Mouse (Mus musculus): ENCODE results near the gene Ube2s. TPM values are rescaled to one million over a fixed set of nuclear protein-coding genes. Genes with fewer than 3 reads are reported as not detected.
"Not testable (repeated sequence)": the region's sequence is repeated elsewhere in the genome, so short reads cannot be mapped to it uniquely, and the experiment has no call there.

Ube2s gene
- total RNA-seq, 2 experiments from 2014 or later = 91.1 to 107 TPM

DNA sequence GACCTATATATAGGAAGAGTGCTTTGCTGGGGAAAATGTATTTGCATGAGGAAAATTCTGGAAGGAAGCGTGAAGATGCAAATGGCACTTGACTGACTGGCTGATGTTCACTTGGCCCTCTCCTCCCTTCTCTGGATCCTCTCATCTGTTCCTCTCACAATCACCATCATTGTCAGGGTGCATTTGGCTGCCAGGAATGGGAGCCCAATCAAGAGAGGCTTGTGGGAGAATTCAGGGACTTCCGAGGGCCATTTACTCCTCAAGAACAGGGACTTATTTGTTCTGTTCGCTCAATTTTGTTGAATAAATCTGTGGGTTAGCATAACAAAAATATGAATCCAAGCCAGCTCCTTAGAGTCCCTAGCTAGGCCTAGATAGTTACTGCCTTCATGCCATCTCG lies 9.3 kb upstream of the Ube2s start:
- no peak for DNase-seq

DNA sequence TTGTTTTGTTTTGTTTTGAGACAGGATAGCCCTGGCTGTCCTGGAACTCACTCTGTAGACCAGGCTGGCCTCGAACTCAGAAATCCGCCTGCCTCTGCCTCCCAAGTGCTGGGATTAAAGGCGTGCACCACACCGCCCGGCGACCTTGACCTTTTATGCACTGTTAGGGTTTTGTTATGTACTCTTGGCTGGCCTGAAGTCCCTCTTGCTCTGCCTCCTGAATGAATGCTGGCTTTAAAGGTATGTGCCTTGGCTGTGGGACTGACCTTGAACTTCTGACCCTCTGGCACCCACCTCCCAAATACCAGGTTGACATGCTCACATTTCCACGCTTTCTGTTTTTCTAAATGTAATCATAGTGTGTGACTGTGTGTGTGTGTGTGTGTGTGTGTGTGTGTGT lies 8.5 kb upstream of the Ube2s start:
- DNase-seq = not testable (repeated sequence)

DNA sequence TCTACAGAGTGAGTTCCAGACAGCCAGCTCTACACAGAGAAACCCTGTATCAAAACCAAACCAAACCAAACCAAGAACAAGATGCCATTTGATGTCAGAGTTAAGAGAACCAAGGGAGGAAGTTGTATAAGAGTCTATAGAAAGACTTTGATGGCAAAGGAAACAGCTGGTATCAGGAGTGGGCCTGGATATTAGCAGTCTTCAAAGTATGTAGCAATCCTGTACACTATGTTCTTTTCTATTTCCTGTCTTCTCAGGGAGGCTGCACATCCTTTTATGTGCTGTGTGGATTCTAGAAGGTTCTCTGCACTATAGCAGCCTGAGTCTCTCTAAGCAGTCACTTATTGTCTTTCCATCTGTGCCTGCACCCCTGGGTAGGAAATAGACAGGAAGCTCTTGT lies 4.2 kb upstream of the Ube2s start:
- DNase-seq = no peak

DNA sequence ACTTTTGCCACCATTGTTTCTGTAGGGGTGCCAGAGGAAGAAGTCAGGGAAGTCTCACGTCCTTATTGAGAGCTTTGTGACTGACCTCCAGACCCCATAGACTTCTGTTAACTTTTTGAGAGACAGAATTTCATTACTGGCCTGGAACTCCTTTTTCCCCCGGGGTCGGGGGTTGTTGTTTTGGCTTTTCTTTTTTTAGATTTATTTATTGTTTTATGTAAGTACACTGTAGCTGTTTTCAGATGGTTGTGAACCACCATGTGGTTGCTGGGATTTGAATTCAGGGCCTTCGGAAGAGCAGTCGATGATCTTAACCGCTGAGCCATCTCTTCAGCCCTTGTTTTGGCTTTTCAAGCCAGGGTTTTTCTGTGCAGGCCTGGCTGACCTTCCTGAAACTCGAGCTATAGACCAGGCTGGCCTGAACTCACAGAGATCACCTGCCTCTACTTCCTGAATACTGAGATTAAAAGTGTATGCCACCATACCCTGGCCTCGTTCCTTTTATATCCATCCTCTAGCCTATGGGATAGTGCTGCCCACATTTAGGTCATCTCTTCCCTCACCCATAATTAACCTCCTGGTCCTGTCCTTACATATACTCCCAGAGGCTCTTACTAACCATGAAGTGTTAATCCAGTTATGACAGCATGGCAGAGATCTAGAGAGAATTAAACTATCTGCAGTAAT lies 858 bp upstream of the Ube2s start:
- DNase-seq = no peak

DNA sequence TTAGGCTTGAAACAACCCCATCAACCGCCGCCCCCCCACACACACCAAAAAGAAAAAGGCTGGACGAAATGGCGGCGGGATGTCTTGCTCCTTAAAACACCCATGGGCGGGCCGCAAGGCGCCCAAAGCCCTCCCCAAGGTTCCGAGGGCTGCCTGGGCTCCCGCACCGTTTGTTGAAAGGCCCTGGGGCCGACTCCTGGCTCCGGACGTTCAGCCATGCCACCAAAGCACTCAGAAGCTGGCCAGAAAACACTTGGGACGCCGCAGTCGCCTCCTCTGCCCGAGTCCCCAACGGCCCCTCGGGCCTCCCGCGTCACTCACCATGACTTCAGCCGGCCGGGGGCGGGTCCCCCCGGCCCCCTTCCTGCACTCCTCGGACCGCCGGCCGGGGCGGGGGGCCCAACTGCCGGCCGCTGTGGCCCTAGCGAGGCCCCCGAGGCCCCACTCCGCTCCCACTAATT lies 518 bp downstream of the Ube2s start:
- DNase-seq = no peak

DNA sequence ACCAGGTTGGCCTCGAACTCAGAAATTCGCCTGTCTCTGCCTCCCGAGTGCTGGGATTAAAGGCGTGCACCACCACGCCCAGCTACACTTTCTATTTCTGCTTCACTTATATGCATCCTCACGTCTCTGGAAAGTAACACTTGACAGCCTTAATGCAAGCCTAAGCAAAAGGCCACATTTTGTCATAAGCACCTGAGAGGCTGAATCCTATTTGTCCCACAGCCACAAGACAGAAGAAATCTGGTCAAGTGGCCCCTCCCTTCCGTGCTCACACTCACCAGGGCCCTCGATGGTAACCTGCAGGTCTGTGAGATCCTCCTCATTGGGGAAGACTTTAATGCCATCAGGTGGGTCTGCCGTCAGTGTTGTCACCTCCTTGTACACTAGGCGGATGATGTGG lies 1.3 kb downstream of the Ube2s start:
- DNase-seq = not testable (repeated sequence)

DNA sequence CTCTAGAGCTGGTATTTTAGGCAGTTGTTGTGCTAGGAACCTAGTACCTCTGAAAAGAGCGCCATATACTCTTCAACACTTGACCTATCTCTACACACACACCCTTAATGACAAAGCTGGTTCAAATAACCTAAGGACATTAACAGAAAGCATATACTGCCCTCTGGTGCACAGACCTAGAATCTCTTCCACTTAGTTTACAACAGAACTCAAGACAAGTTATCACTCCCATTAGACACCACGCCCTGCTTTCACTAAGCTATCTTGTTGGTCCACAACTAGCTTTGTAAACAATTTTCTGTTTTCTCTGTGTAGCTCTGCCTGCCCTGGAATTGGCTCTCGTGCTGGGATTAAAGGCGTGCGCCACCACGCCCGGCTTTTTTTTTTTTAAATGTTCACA lies 5.7 kb downstream of the Ube2s start:
- DNase-seq = no peak

DNA sequence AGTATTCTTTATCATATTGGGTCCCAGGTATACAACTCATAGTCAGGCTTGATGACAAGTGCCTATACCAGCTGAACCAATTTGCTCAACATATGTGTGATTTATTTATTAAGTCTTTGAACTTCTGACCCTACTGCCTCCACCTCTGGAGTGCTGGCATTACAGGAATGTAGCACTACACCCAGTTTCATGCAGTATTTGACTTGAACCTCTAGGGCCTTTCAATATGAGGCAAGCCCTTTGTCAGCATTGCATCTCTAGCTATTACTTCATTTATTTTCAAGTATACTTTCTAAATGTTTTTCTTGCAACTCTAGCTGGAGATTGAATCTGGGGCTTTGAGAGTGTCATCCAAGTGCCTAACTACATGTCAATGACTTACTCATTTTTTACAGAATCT lies 10.1 kb downstream of the Ube2s start:
- DNase-seq = no peak

DNA sequence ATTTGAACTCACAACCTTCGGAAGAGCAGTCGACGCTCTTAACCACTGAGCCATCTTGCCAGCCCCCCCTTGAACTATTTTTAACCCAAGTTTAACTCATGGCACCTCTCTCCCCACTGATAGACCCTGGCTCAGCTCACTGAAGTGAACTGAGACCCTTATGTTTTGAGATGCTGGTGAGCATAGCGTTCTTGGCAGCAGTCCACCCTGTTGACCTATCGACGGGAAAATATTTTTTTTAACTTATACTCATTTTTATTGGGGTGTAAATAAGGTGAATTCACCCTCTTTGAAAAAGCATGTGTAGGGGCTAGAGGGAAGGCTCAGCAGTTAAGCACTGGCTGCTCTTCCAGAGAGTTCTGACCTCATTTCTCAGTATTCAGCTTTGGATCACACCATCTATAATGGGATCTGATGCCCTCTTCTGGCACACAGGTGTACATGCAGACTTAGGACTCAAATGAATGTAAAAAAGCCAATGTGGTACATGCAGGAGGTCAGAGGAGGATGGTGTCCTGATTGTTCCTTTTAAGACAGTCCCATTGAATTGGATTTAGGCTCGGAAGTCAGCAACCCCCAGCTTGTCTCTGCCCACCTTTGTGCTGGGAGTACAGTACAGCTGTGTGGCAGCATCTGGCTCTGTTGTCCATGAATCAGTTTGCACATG lies 16.5 kb downstream of the Ube2s start:
- DNase-seq = no peak

DNA sequence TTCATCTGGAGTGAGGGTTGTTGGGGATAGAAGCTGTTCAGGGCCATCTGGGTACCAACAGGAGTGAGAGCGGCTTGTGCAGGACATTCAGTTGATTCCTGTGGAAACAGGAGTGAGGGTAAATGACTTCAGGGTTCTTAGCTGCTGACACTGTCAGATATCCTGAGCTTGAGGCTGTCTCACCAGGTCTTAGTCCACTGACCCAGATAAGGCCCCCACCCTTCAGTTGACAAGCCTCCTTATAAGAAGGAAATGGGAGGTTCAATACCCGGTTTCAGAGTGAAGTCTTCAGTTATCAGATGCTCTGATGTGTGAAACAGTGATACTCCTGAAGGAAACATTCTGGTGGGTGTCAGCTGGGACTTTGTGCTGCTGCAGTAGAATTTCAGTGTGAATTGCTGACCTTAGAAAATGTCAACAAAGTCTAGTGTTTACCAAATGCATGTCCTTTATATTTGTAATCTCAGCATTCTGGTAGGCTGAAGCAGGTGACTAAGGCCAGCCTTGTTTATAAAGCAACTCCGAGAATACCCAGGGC lies 17.7 kb downstream of the Ube2s start:
- no peak for DNase-seq

DNA sequence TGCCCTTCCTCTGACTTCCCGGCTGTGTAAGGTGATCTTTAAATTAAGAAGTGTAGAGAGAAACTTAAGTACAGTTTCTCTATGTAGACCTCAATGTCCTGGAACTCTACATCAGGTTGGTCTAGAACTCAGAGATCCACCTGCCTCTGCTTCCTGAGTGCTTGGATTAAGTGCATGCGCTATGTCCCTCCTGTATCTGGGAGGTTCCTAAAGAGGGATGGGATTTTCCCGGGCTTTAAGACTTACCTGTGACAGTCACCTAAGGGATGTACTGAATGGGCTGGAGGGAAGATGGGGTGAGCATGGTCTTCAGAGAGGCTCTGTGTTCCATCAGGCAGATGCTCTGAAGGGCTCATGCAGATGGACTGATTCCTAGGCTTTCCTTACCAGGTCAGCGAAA lies 18.7 kb downstream of the Ube2s start:
- DNase-seq = no peak

DNA sequence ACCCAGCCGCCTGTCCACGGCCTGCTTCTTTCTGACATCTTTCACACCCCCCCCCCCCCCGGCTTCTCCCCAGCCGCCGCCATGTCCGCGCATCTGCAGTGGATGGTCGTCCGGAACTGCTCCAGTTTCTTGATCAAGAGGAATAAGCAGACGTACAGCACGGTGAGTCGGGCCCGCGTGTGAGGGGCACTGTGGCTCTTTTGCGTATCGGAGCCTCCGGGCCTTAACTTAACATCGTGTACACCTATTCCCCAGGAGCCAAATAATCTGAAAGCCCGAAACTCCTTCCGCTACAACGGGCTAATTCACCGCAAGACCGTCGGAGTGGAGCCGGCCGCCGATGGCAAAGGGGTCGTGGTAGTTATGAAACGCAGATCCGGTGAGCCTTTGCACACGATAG lies 19.1 kb downstream of the Ube2s start:
- not testable (repeated sequence) for DNase-seq

DNA sequence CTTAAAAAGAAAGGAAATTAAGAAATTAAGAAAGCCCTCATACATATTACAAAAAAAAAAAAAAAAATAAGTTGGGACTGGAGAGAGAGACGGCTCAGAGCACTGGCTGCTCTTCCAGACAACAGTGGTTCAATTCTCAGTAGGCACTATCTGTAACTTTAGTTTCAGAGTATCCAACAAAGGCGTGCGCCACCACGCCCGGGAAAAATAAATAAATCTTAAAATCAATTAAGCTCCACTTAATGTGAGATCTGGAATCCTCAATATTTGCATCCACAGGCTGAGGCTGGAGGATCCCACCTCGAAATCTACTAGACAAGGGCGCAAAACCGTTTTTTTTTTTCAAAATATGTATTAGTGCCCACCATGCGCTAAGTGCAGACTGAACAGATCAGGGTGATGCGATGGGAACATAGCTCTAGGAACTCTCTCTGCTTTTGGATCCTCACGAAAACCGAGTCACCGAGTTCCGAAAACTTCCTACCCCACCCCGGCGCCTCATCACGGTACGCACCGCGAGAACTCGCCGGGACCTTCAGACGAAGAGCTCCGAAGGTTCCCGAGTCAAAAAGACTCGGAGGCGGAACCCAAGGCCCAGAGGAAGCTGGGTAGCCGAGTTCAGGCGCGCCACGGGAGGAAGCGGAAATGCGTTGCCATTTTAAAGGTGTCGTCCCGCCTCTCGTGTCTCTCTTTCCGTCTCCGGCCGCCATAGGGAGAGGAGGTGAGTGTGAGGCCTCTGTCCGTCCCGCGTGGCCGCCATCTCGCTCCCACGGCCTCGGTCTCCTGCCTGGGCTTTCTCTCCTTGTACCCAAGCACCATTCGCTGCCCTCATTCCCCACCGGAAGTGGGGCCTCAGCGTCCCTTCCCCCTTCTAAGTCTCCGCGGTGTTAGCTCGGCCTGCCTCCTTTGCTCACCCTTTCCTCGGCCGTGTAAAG lies 19.8 kb downstream of the Ube2s start, which contains the start of gene Rpl28:
Gene Rpl28 (plus strand): TSS at position 597 of the 935 bp plus-strand sequence.
- DNase-seq = peak; percentile 90

DNA sequence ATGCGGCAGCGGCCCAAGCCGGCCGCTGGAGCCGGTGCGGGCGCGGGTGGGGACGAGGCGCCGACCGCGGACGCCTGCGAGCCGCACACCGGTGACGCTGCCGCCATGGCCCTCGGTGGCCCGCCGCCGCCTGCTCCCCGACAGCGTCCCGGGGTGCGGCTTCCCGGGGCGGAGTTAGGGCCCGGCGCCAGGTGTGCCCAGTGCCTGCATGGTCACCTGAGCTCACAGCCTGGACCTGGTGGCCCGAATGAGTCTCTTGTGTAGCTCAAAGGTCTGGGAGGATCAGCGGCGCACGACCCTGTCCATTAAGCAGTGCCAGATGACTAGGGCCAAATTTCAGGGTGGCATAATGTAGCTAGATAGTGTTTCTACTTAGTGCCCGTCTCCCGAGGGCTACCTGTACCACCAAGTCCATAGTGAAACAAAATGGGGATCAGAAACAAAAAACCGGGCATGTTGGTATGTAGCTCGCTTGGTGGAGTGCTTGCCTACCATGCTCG lies 22.9 kb downstream of the Ube2s start, which contains the start of gene Tmem238:
Gene Tmem238 (minus strand): TSS at position 221 of the 500 bp plus-strand sequence.
- DNase-seq = no peak

DNA sequence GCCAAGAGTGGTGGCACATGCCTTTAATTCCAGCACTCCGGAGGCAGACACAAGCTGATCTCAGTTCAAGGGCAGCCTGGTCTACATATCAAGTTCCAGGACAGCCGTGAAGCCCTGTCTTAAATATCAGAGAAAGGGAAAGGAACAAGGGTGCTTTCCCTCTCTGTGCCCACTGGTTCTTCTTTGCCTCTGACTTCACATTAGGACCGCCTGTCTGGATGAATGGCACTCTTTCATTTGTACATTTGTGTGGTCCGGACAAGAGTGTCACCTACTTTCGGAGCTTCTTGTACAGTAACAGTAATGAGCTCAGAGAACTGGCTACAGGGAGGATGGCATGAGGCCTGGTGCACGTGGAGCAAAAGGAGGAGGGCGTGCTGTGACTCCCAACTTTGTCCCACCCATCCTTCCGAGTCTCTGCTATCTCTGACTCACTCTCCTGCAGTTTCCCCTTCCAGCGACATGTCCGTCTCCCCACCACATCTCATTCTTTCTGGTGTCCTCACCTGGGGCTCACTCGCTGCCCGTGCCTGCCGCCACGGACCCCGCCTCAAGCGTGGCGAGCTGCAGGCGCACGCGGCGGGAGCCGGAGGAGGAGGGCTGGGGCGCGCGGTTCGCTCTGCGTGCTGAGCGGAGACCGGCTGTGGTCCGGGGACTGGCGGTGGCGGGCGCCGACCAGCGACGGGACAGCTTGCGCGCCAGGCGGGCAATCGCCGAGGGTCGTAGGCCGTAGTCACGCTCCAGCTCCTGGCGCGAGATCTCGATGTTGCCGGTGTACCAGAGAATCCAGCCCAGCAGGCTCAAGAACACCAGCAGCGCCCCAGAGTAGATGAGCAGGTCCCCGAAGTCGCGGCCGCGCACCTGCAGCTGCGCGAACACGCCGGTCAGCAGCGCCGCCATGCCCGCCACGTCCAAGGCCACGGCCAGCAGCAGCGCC lies 23.6 kb downstream of the Ube2s start:
- peak; percentile 66 for DNase-seq

DNA sequence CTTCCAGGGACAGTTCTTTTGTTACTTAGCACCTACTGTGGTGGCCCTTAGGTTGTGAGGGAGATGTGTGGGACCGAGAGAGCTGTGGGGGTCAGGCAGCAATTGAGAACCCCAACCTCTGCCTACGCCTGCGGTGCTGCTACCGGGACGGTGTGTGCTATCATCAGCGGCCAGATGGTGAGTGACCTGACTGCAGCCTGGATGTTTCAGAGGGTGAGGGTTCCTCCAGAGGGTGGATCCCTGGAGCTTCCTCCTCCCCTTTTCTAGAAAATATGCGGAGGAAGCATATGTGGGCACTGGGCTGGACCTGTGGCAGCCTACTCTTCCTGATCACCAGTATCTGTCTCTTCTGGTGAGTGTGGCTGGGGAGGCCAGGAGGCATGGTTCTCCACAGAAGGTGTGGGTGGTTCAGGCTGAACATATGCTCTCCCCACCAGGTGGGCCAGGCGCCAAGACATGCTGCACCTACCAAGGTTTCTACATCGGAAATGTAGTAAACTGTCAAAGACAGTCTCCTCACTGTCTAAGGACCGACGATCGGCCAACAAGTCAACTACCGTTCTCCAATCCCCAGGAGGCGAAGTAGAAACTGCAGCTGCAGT lies 28.6 kb downstream of the Ube2s start:
- no peak for DNase-seq

DNA sequence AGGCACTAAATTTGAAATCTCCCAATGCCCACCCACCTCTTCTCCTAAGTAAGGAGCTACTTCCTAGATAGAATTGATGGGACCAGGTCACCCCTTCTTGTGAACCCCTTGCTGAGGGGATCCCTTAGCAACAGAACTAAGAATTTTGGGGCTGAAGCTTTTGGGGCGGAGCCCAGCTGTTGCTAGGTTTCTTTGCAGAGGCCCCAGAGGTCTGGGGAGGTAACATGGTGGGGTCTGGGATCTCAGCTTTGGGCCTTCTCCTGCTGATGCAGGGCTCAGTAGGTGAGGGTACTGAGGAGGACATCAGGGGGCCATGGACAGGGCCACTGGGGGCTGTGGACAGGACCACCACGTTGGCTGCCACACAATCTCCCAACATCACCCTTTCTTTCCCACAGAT lies 29.6 kb downstream of the Ube2s start, which contains the start of the genes Il11 and Tmem190:
Gene Il11 (minus strand): TSS at position 101 of the 400 bp plus-strand sequence.
Gene Tmem190 (plus strand): TSS at position 179 of the 400 bp plus-strand sequence.
- DNase-seq = no peak

DNA sequence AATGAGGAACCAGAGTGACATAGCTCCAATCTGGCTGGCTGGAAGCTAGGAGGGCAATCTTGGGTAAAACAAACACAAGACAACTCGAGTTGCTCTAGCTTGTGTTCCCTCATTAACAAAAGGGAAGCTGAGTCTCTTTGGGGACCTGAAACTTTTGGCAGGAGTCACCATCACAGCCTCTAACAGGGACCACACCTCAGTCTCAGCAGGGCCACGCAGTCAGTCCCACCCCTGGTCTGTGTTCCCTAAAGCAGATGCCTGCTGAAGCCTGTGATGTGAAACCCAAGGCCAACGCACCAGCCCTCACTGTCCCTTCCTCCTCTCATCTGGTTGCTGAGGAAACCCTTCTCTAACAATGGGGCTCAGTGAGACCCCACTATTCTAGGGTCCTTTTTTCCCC lies 30.3 kb downstream of the Ube2s start:
- DNase-seq = no peak

DNA sequence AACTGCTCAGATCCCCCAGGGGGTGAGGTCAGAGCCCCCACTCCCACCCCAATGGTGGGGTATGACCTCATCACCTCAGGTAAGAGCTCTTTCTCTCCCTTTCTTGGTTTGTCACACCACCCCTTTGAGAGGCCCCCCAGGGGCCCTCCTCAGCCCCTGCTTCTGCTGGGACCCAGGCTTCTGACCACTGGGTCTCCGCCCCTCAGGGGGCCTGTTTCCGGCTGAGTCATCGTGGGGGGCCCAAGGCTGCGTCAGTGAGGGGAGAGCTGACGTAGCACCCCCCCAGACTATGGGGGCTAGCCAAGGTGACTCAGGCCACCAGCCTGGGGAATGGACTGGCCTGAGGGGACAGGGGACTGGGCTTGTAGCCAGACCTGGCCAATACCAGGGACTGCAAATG lies 32.5 kb downstream of the Ube2s start:
- no peak for DNase-seq

DNA sequence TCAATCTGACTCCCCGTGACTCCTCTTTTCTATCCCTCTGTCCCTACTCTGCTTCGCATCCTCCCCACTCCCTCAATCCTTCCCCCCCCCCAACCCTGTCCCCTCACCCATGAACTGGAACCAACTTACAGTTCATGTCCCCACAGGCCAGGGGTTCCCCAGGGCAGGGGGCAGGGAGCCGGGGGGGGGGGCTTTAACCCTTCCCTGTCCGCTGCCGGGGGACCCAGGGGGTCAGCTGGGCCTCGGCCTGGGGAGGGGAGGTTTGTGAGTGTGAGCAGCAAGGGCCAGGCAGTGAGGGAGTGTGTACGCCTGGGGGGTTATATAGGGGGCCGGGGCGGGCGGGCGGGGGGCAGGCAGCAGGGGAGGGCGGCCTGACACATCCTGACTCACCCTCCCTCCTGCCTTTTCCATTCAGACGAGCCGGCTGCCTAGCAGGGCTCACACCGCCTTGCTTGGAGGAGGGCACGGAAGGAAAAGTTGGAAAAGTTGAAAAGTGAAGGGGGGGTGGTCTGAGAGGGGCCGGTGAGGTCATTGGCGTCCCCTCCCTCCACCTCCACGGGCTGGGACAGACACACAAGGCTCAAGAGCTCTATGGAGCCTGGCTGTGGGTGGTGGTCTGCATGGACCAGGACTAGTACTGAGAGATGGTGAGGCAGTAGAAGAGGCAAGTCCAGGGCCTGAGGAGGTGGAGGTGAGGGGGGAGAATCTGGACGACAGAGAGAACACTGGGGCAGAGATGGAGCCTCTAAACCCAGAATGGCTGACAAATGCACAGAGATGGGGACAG lies 34.3 kb downstream of the Ube2s start:
- DNase-seq = no peak
